Mouse (Mus musculus) lung, adult 18-20 months (tissue): ENCODE data around the gene Exoc3l2.

Experiments
- DNase-seq, 2 experiments: peaks; one replicate each; pipeline ENCODE4 v3.0.0; 2022; ENCODE audit warnings: mixed read lengths in 2 of 2

The Exoc3l2 gene

GRCm38 (mm10) chr7:19462884-19463381, at the start of gene Exoc3l2:
Gene Exoc3l2 (plus strand): TSS chr7:19463331.
- no peak for DNase-seq

DNA sequence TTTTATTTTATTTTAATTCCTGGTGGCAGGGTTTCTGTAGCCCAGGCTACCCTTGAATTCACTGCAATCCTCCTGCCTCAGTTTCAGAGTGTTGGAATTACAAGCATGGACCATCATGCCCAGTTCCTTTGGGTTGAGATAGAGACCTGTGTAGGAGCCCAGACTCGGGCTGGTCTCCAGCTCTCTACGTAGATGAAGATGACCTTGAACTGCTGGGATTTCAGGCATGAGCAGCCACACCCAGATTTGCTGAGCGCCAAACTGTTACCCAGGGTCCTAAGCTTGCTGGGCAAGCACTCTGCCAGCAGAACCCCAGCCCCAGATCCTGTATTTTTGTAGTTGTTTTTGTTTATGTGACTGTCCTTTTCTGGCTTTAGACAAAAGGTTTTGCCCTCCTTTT, 49.6 kb upstream of the Exoc3l2 start:
- no peak for DNase-seq

- no peak for DNase-seq
These were observed 46.5 kb upstream of the Exoc3l2 start for GRCm38 (mm10) chr7:19416590-19416989.

- no peak for DNase-seq
These were observed 43.0 kb upstream of the Exoc3l2 start for GRCm38 (mm10) chr7:19420121-19420520.

- peak; percentile 92 to 96 for DNase-seq
These were observed 42.1 kb upstream of the Exoc3l2 start for GRCm38 (mm10) chr7:19420821-19421636.

DNA sequence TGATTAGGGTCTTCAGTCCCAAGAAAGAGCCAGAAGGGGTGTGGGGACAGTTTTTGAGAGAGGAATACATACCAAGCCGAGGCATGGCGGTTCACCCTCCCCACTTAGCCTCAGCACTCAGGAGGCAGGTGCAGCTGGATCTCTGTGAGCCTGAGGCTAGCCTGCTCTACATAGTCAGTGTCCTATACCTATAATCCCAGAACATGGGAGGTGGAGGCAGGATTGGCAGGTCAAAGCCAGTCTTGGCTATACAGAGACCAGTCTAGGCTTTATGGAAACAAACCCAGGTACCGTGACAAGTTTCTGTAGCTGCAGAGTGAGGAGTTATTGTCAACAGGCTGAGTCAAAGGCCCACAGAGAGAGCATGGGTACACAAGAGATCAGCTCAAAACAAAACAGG, 40.0 kb upstream of the Exoc3l2 start:
- DNase-seq, result no peak

DNA sequence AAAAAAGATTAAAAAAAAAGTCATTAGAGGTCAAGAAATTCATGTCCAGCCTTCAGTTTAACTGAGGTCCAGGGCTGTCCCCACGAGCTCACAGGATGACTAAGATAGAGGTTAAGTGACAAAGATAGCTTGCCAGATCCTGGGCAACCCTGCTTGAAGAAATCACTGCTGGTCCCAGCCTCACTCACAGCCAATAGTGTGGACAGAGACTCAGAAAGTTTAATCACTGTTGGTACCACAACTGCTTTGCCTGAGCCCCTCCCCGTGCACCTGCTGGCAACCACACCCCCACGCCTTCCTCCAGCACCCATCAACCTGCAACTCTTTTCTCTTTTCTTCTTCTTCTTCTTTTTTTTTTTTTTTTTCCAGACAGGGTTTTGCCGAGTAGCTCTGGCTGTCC, 39.1 kb upstream of the Exoc3l2 start:
- no peak for DNase-seq

GRCm38 (mm10) chr7:19426349-19426748, 36.8 kb upstream of the Exoc3l2 start:
- no peak for DNase-seq

DNA sequence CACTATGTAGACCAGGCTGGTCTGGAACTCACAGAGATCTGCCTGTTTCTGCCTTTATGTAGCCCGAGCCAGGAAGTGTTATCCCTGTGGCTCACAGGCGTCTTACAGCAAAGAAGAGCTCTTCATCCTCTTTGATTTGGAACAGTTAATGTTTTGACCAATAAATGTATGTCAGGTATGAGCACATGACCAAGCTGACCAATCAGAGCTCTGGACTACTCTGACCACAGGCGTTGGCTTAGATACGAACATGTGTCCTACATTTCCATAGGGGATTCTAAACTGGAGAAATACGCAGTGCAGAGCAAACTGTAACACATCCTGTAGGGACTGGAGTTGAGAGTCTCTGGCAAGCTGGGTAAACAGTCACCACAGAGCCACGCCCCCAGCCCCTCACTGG, 36.2 kb upstream of the Exoc3l2 start:
- no peak for DNase-seq

DNA sequence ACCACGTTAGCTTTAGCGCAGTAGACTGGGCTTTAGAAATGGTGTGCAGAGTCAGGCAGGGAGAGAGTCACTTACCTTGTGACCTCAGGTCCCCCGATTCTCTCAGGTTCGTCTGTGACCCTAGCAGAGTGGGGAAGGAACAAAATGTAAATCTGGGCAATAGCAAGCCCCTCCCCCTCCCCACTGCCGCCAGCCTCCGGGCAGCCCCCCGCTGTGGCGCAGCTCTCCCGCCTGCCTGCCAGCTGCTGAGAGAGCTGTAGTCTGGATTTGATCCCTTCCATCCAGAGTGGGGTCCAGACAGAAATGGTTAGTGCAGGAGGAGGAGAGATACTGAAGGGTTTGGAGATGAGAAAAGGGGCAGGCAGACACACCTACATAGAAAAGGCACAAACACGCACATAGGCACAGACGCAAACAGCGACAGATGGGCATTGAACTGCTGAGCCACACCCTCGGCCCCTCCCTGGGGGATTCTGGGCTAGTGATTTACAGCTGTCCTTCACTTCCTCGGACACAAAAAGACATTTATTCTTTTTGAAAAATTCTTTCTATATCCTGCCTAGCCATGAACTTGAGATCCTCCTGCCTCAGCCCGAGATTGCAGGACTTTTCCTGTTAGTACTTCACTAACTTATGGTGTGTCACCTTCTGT, 35.0 kb upstream of the Exoc3l2 start:
- DNase-seq, result no peak

GRCm38 (mm10) chr7:19429726-19430125, 33.4 kb upstream of the Exoc3l2 start:
- DNase-seq, result no peak

DNA sequence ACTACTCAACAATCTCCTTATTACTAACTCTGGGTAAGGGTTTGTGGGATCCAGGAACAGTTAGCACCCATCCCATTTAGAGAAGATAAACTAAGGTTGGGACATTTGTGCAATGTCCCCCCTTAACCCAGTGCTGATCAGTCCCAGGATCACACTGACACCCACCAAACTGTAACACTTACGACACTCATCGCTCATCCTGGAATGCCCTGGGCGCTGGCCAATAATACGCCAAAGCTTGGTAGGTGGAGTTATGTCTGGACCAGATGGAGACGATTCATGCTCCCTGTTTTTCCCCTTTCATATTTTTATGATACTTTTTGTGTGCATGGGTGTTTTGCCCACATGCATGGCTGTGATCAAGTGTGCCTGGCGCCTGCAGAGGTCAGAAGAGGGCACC, 32.7 kb upstream of the Exoc3l2 start:
- no peak for DNase-seq

DNA sequence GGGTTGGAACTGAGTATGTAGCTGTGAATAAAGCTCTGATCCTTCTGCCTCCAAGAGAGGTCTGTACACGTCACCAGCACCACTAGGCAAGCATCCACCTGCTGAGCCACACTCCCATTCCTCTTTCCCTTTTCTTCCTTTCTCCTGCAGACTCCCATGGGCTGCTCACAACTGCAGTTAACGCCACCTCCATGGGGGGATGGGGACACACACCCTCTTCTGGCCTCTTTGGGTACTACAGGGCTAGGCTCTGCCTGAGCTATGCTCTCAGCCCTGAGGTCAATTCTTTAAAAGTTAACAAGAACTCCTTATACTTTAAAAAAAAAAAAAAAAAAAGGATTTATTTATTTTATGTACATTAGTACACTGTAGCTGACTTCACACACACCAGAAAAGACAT, 30.7 kb upstream of the Exoc3l2 start:
- DNase-seq, result no peak

DNA sequence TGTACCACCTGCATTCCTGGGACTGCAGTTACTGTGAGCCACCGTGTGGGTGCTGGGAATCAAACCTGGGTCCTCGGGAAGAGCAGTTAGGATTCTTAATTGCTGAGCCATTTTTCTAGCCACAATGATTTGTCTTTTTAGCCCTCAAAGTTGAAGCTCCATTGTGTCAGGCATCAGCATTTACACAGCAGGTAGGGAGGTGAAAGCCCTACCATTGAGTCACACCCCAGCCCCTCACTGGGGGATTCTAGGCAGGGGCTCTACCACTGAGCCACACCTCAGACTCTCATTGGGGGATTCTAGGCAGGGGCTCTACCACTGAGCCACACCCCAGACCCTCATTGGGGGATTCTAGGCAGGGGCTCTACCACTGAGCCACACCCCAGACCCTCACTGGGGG, 26.9 kb upstream of the Exoc3l2 start:
- no peak for DNase-seq

GRCm38 (mm10) chr7:19437048-19437447, 26.1 kb upstream of the Exoc3l2 start:
- DNase-seq, result no peak

DNA sequence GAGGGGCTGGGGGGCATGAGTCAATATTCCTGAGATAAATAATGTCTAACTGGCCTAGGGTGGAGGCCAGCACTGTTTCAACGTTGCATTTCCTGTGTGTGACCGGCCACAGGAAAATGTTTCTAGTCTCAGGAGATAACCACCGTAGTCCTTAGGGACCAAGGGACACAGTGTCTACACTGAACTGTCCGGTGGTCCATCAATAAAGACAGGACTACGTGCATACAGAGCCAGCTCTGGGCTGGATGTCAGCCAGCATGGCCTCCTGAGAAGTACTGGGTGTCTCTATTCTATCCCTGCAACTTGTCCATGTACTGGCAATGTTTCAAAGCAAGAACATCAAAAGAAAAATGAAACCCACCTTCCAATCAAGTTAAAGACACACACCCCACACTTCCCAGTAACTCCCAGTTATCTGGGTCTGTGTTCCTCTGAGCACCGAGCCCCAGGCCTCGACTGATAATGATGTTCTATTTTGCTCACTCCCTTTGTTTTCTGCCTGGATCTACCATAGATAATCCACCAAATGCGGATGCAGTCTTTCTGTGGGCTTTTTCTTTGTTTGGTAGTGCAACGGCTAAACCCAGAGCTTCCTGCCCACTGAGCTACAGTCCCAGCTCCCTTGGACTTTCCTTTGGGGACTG, 21.6 kb upstream of the Exoc3l2 start:
- peak; percentile 52 to 73 for DNase-seq

- peak; percentile 71 to 79 for DNase-seq
These were observed 19.8 kb upstream of the Exoc3l2 start for GRCm38 (mm10) chr7:19443344-19443743.

DNA sequence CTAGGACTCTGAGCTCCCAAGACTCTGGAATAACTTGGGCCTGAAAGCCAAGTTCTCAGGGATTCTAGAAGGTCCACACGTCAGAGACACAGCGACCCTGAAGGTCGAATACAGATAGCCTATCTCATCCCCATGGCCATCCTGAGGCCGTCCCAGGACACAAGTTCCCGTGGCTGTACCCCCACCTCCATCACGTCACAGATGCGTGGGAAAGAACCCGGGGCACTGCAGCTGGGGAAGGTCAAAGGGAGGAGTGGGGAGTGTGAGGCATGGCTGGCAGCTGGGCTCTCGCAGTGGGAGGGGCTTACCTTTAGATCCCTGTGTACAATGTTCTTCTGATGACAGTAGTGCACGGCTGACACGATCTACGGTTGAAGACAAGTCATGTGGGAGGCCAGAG, 18.3 kb upstream of the Exoc3l2 start:
- no peak for DNase-seq

DNA sequence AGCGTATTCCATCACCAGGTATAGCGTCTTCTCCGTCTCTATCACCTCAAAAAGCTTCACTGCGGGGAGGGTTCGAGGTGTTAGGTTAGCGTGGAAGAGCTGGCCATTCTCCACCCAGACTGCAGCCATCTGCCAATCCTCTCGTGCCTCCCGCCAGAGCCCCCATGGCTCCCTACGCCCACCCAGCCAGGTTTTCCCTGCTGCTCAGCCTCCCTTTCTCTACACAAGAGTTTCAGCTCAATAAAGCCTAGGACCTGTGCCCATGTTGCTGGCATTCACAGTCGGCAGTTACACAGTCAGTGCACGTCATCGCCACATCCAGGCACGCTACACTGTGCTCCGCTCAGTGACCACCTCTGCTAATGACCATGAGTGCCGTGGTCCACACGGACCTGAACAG, 15.4 kb upstream of the Exoc3l2 start:
- no peak for DNase-seq

- no peak for DNase-seq
These were observed 14.0 kb upstream of the Exoc3l2 start for GRCm38 (mm10) chr7:19449165-19449564.

DNA sequence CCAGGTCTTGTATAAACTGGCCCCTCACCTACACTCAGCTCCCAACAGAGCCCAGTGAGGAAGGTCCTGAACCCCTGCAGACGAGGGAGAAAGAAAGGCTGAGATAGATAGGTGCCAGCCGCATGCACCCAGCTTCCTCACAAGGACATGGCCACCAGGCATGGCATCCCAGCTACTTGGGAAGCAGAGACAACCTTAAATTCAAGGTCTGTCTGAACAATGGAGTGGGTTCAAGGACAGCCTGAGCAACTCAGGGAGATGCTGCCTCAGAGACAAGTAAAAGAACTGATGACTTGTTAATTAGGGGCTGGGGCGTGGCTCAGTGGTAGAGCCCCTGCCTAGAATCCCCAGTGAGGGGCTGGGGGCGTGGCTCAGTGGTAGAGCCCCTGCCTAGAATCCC, 7.9 kb upstream of the Exoc3l2 start:
- DNase-seq, result no peak

- DNase-seq, result no peak
These were observed 7.2 kb upstream of the Exoc3l2 start for GRCm38 (mm10) chr7:19455819-19456495.

- DNase-seq, result no peak
These were observed 6.5 kb upstream of the Exoc3l2 start for GRCm38 (mm10) chr7:19456628-19457027.
